Mouse (Mus musculus) heart, embryonic 14.5 days (tissue): ENCODE measurements at regions not wholly inside any gene's neighbourhood (a gene's known extent, or its start where the extent isn't known, plus 50 kb on each side); places are given as distances from the start of the nearest gene placed in this dataset.

Experiments
- ATAC-seq: fragments of 200-750 bp; cut with Nextera tagmentation; 2 replicates; pipeline ENCODE4 v1.8.0; 2017; ENCODE audit warnings: low read depth, moderate TSS enrichment; ENCODE audit not compliant: insufficient number of reproducible peaks, insufficient read depth, low FRiP score
- H3K27ac ChIP-seq, 2 experiments: fragments of 200-500 bp in 1 of 2; fragments of 300-500 bp in 1 of 2; sonication (generic) in 1 of 2; replicated peaks in 1 of 2; 2 replicates each; pipeline ENCODE4 v1.5.1; 2012 to 2014; ENCODE audit warnings: low read depth in 2 of 2, low read length in 2 of 2, control low read depth in 1 of 2, mild to moderate bottlenecking in 1 of 2, mixed read lengths in 1 of 2; ENCODE audit not compliant: control insufficient read depth in 1 of 2, insufficient read depth in 1 of 2
- H3K27me3 ChIP-seq: fragments of 300-500 bp; sonication (generic); 2 replicates; pipeline ENCODE4 v1.6.1; 2014; ENCODE audit warnings: mild to moderate bottlenecking, low read length, control low read depth; ENCODE audit not compliant: control insufficient read depth, insufficient read depth
- H3K36me3 ChIP-seq: fragments of 300-500 bp; sonication (generic); 2 replicates; pipeline ENCODE4 v1.6.1; 2014; ENCODE audit warnings: mild to moderate bottlenecking, control low read depth, low read length, mixed read lengths; ENCODE audit not compliant: control insufficient read depth, insufficient read depth
- H3K4me1 ChIP-seq, 2 experiments: fragments of 200-500 bp in 1 of 2; fragments of 300-500 bp in 1 of 2; sonication (generic) in 1 of 2; 2 replicates each; pipeline ENCODE4 v1.6.1; 2012 to 2014; ENCODE audit warnings: low read length in 2 of 2, control low read depth in 1 of 2, mixed read lengths in 1 of 2; ENCODE audit not compliant: control insufficient read depth in 2 of 2, insufficient read depth in 2 of 2
- H3K4me2 ChIP-seq: fragments of 300-500 bp; sonication (generic); 2 replicates; pipeline ENCODE4 v1.6.1; 2014; ENCODE audit warnings: mild to moderate bottlenecking, low read length
- H3K4me3 ChIP-seq, 2 experiments: fragments of 200-500 bp in 1 of 2; fragments of 300-500 bp in 1 of 2; sonication (generic) in 1 of 2; 2 replicates each; pipeline ENCODE4 v1.5.1; 2012 to 2014; ENCODE audit warnings: low read length in 2 of 2, mild to moderate bottlenecking in 2 of 2, control low read depth in 1 of 2, low read depth in 1 of 2, moderate library complexity in 1 of 2; ENCODE audit not compliant: control insufficient read depth in 1 of 2, insufficient read depth in 1 of 2
- H3K9ac ChIP-seq: fragments of 300-500 bp; sonication (generic); 2 replicates; pipeline ENCODE4 v1.6.1; 2014; ENCODE audit warnings: mild to moderate bottlenecking, low read length
- H3K9me3 ChIP-seq: fragments of 300-500 bp; sonication (generic); 2 replicates; pipeline ENCODE4 v1.6.1; 2016; ENCODE audit warnings: low read length, control low read depth; ENCODE audit not compliant: control insufficient read depth
- WGBS: fragments of 180-500 bp; shearing (Covaris S2); extraction: QIAGEN DNeasy Blood & Tissue Kit; methylation state at CpG from one replicate; pipeline ENCODE4 v1.1.7; 2014; 5-methylcytosine and 5-hydroxymethylcytosine counted together

DNA sequence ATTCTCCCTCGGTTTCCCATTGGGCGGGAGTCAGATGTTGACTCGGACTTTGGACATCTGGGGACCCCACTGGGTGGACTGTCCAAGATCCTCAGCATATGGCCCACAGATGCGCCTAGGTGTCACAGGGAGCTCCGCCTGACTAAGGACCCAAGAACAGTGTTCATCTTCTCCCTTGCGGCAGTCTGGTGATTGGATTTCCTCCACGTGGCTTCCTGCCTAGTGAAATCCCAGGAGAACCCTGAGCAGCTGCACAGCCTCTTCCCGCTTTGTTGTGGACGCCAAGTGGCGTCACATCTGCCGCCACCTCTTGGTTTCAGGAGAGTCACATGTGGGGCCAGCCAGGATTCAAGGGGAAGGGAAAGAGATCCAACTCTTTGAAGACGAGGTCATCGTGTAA, 243.2 kb downstream of the Agtpbp1 start:
- no peak overlapping the region for H3K9ac ChIP-seq
- H3K9me3 ChIP-seq = no peaks in the 10 kb centered on the region
- no peaks in the 10 kb centered on the region for H3K27me3 ChIP-seq
- no peak overlapping the region for H3K27ac ChIP-seq
- no peaks in the 10 kb centered on the region for H3K4me1 ChIP-seq
- WGBS = 76% methylated on average over 13 of the region's 13 CpGs
- ATAC-seq = no peak
- H3K4me3 ChIP-seq = no peak overlapping the region
- H3K36me3 ChIP-seq = no peaks in the 10 kb centered on the region
- no peak overlapping the region for H3K4me2 ChIP-seq

- no peak for ATAC-seq
- H3K27me3 ChIP-seq = no peaks in the 10 kb centered on the region
- 86% methylated on average over 9 of the region's 9 CpGs for WGBS
- H3K4me2 ChIP-seq = no peak overlapping the region
- H3K9me3 ChIP-seq = no peaks in the 10 kb centered on the region
- H3K27ac ChIP-seq = no peak overlapping the region
- no peak overlapping the region for H3K9ac ChIP-seq
- H3K4me1 ChIP-seq = no peaks in the 10 kb centered on the region
- H3K36me3 ChIP-seq = no peaks in the 10 kb centered on the region
- H3K4me3 ChIP-seq = no peak overlapping the region
Measured at GRCm38 (mm10) chr13:59338436-59338835, 246.6 kb downstream of the Agtpbp1 start.

DNA sequence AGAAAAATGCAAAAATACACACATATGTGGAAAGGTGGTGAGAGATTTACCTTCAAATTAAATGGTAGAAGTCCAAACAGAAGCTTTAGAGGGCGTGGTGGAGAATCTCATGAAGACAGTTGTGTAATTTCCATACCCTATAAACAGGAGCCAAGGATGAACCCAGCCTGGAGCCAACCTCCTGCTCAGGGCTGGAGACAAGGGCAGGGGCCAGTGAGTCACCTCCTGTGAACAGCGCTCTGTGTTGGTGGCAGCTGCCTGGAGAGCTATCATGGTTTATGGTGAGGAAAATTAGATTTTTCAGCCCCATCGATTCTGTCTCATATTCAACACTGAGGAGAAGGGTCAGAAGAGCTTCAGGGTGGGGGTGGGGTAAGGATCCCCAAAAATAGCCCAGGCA, 261.1 kb downstream of the Agtpbp1 start:
- 90% methylated on average over 3 of the region's 3 CpGs for whole genome bisulfite sequencing
- Histone ChIP-seq H3K9ac (no peak overlapping the region), H3K27ac (no peak overlapping the region), H3K4me3 (no peak overlapping the region), H3K27me3 (no peaks in the 10 kb centered on the region), H3K36me3 (no peaks in the 10 kb centered on the region), H3K9me3 (no peaks in the 10 kb centered on the region), H3K4me1 (no peaks in the 10 kb centered on the region), H3K4me2 (no peak overlapping the region)
- ATAC-seq = no peak

- H3K27ac ChIP-seq = no peak overlapping the region
- H3K9ac ChIP-seq = no peak overlapping the region
- ATAC-seq = no peak
Measured at GRCm38 (mm10) chr13:59323441-59323840, 261.6 kb downstream of the Agtpbp1 start.

GRCm38 (mm10) chr13:59320261-59320660, 264.8 kb downstream of the Agtpbp1 start:
- Histone ChIP-seq H3K4me2 (no peak overlapping the region), H3K36me3 (no peaks in the 10 kb centered on the region), H3K4me3 (no peak overlapping the region), H3K27me3 (0 out of 2 replicates have a peak, but pooled peaks cover 5% of the 10 kb centered on the region), H3K4me1 (no peaks in the 10 kb centered on the region), H3K9me3 (no peaks in the 10 kb centered on the region), H3K9ac (no peak overlapping the region), H3K27ac (no peak overlapping the region)
- no peak for ATAC-seq
- WGBS = 70% methylated on average over 5 of the region's 5 CpGs

More at GRCm38 (mm10) chr13:59323441-59323840, 261.6 kb downstream of the Agtpbp1 start:
- no peak overlapping the region for H3K4me3 ChIP-seq
- no peaks in the 10 kb centered on the region for H3K27me3 ChIP-seq
- no peaks in the 10 kb centered on the region for H3K9me3 ChIP-seq
- H3K4me2 ChIP-seq = no peak overlapping the region
- H3K4me1 ChIP-seq = no peaks in the 10 kb centered on the region
- WGBS = 36% methylated on average over 5 of the region's 5 CpGs
- H3K36me3 ChIP-seq = no peaks in the 10 kb centered on the region

GRCm38 (mm10) chr13:59317458-59318005, 267.5 kb downstream of the Agtpbp1 start:
- H3K4me2 ChIP-seq = no peak overlapping the region
- no peaks in the 10 kb centered on the region for H3K9me3 ChIP-seq
- ATAC-seq = no peak
- H3K4me1 ChIP-seq = no peaks in the 10 kb centered on the region
- no peaks in the 10 kb centered on the region for H3K36me3 ChIP-seq
- H3K4me3 ChIP-seq = no peak overlapping the region
- 57% methylated on average over 16 of the region's 16 CpGs for WGBS
- H3K27me3 ChIP-seq = 0 out of 2 replicates have a peak, but pooled peaks cover 5% of the 10 kb centered on the region
- no peak overlapping the region for H3K9ac ChIP-seq
- no peak overlapping the region for H3K27ac ChIP-seq

DNA sequence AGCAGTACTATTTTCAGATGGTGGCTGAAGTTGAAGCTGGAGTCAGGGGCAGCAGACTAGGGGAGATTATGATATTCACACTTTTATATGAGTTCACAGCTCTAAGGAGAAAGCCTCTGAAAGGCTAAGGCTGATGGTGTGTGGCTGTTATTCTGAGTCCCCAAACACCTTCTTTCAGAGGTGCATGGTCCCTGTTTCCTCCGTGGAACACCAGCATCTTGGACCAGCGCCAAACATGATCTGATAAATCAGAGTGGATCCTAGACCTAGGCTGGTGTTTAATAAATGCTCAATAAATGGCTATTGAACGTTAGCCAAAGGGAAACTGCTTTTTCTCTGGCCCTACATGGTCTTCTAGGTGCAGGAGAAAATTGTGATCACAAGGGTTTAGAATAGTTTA, 269.2 kb downstream of the Agtpbp1 start:
- Histone ChIP-seq H3K4me2 (no peak overlapping the region), H3K27ac (no peak overlapping the region), H3K4me3 (no peak overlapping the region), H3K9me3 (no peaks in the 10 kb centered on the region), H3K27me3 (0 out of 2 replicates have a peak, but pooled peaks cover 5% of the 10 kb centered on the region), H3K36me3 (no peaks in the 10 kb centered on the region), H3K9ac (no peak overlapping the region), H3K4me1 (no peaks in the 10 kb centered on the region)
- WGBS = 50% methylated on average over 3 of the region's 3 CpGs
- no peak for ATAC-seq

DNA sequence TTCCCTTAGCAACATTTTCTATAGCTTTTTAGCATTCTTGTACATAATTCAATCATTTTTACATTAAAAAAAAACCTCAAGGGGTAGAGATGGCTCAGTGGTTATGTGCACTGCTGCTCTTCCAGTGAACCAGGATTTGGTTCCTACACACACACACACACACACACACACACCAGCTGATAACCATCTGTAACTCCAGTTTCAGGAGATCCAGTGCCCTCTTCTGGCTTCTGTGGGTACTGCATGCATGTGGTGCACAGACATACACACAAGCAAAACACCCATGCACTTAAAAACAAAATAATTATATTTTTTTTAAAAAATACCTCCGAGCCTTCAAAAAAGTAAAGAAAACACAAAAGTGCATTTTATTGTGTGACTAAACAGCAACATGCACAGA, 270.6 kb downstream of the Agtpbp1 start:
- no peak overlapping the region for H3K4me2 ChIP-seq
- no peak overlapping the region for H3K9ac ChIP-seq
- H3K4me3 ChIP-seq = no peak overlapping the region
- 0 out of 2 replicates have a peak, but pooled peaks cover 5% of the 10 kb centered on the region for H3K27me3 ChIP-seq
- no peak overlapping the region for H3K27ac ChIP-seq
- ATAC-seq = no peak
- no peaks in the 10 kb centered on the region for H3K36me3 ChIP-seq
- 61% methylated on average over 1 of the region's 1 CpGs for WGBS
- H3K9me3 ChIP-seq = no peaks in the 10 kb centered on the region
- H3K4me1 ChIP-seq = no peaks in the 10 kb centered on the region
